Mouse (Mus musculus): ENCODE data around the gene Scn1b. TPM values are rescaled to one million over a fixed set of nuclear protein-coding genes. Genes with fewer than 3 reads are reported as not detected.

Gene Scn1b
- polyA plus RNA-seq, 1 experiment from 2014 or later, result 3.0 TPM

DNA sequence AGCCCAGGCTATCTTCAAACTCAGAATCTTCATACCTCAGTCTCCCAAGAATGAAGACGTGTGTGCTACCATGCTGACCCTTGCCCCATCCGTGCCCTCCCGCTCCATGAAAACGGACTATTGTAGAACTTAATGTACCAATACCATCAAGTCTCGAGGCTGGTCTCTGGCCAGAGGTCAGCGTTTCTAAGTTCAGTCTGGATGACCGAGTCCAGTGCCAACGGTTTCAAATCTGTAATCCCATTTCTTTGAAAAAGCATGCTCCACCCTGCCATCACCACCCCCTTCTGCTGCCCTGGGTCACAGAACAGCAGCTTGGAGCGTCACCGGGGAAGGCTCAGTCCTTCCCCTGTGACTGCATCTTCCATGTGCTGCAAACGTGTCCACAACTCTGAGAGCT, 19.0 kb downstream of the Scn1b start:
- no peaks in the 10 kb centered on the region for H3K36me3 ChIP-seq (ENCODE audit: control insufficient read depth, insufficient read depth, low read length)
- 86% methylated on average over 11 of the region's 11 CpGs for WGBS (ENCODE audit: insufficient replicate concordance)
- no peak for ATAC-seq (replicated peaks; ENCODE audit: insufficient number of reproducible peaks, low FRiP score, low TSS enrichment)
- no peaks in the 10 kb centered on the region for H3K9me3 ChIP-seq (replicated peaks; ENCODE audit: control insufficient read depth, low read length)
- H3K27me3 ChIP-seq (ENCODE audit: control insufficient read depth, insufficient read depth, low read length), result peaks cover 6% of the 10 kb centered on the region; the same call in 1 of the 2 replicates
- H3K27ac ChIP-seq (ENCODE audit: low read depth, low read length), result no peak overlapping the region
- no peak overlapping the region for H3K4me2 ChIP-seq
- H3K4me3 ChIP-seq (ENCODE audit: low read depth, low read length), result no peak overlapping the region
- peaks cover 16% of the 10 kb centered on the region for H3K4me1 ChIP-seq (ENCODE audit: control insufficient read depth, insufficient read depth, low read length)
- H3K9ac ChIP-seq (ENCODE audit: low read depth, low read length), result no peak overlapping the region

DNA sequence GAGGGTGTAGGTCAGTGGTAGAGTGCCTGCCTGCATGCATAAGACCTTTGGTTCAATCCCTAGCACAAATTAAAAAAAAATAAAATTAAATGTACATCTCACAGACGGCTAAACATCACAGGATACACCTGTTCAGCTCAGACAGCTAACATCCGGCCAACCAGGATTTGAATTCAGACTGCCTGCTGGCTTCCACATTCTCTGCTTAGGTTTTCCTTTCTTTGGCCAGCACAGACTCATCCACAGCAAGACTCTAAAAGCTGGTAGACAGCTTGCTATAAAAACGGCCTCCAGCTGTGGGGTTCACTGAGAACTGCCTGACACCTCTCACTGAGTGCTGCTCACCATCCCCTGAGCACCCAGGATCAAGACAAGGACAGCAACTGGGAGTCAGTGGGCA, 20.6 kb downstream of the Scn1b start:
- H3K27ac ChIP-seq (ENCODE audit: low read depth, low read length), result no peak overlapping the region
- 49% methylated on average over 3 of the region's 3 CpGs for WGBS (ENCODE audit: insufficient replicate concordance)
- H3K4me1 ChIP-seq (ENCODE audit: control insufficient read depth, insufficient read depth, low read length), result peaks cover 11% of the 10 kb centered on the region
- ATAC-seq (replicated peaks; ENCODE audit: insufficient number of reproducible peaks, low FRiP score, low TSS enrichment), result no peak
- H3K4me2 ChIP-seq, result no peak overlapping the region
- H3K36me3 ChIP-seq (ENCODE audit: control insufficient read depth, insufficient read depth, low read length), result no peaks in the 10 kb centered on the region
- peaks cover 8% of the 10 kb centered on the region; the same call in 1 of the 2 replicates for H3K27me3 ChIP-seq (ENCODE audit: control insufficient read depth, insufficient read depth, low read length)
- no peaks in the 10 kb centered on the region for H3K9me3 ChIP-seq (replicated peaks; ENCODE audit: control insufficient read depth, low read length)
- no peak overlapping the region for H3K4me3 ChIP-seq (ENCODE audit: low read depth, low read length)
- H3K9ac ChIP-seq (ENCODE audit: low read depth, low read length), result no peak overlapping the region

DNA sequence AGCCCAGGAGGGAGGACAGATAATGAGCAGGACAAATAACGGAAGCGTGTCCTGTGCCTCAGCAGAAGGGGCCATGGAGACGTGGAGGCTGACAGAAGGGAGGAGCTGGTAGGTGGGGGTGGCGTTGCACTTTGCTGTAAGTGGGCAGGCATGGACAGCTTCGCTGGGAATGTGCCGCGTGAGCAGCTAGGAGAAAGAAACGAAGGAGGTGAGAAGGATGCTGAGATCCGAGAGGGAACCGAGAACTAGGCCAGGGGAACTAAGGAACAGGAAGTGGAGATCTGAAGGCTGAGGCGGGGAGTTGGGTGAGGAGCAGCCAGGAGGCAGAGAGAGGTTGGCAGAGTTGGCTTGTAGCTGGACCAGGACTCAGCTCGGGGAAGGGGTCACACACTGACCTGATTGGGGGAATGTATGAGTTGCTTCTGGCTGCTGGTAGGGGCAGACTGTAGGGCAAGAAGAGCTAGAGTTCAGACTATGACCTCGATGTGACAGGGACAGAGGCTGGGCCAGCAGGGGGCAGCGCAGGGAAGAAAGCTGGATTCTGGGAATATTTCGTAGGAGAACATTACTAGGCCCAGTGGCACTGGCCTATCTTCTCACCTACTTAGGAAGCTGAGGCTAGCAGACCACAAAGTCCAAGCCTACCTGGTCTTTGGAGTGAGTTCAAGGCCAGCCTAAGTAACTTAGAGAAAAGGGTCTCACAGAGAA, 21.6 kb downstream of the Scn1b start:
- 41% methylated on average over 15 of the region's 15 CpGs for WGBS (ENCODE audit: insufficient replicate concordance)
- H3K27ac ChIP-seq (ENCODE audit: low read depth, low read length), result 0 out of 2 replicates have a peak overlapping the region, but pooled peaks have one; percentile 16
- peak overlapping the region; percentile 31 for H3K4me2 ChIP-seq
- H3K36me3 ChIP-seq (ENCODE audit: control insufficient read depth, insufficient read depth, low read length), result no peaks in the 10 kb centered on the region
- no peak overlapping the region for H3K4me3 ChIP-seq (ENCODE audit: low read depth, low read length)
- H3K9me3 ChIP-seq (replicated peaks; ENCODE audit: control insufficient read depth, low read length), result no peaks in the 10 kb centered on the region
- ATAC-seq (replicated peaks; ENCODE audit: insufficient number of reproducible peaks, low FRiP score, low TSS enrichment), result no peak
- H3K4me1 ChIP-seq (ENCODE audit: control insufficient read depth, insufficient read depth, low read length), result peaks cover 11% of the 10 kb centered on the region
- H3K27me3 ChIP-seq (ENCODE audit: control insufficient read depth, insufficient read depth, low read length), result peaks cover 8% of the 10 kb centered on the region; the same call in 1 of the 2 replicates
- H3K9ac ChIP-seq (ENCODE audit: low read depth, low read length), result no peak overlapping the region

DNA sequence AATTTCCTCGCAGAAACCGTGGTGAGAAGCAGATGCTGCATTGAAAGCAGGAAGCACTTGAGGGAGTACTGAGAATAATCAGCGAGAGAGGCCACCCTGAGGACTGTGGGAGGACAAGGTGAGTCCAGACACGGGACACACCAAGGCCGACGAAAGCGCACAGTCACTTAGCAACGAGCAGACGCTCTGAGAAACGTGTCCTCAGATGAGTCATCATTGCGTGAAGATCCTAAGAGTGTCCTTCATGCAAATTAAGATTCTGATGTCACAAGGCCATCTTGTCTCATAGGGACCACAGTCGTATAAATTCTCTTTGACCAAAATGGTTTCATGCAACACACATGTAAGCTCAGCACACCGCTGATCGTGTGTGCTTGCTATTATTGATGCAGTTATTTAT, 26.0 kb downstream of the Scn1b start:
- ATAC-seq (replicated peaks; ENCODE audit: insufficient number of reproducible peaks, low FRiP score, low TSS enrichment), result no peak
- Histone ChIP-seq H3K4me1 (ENCODE audit: control insufficient read depth, insufficient read depth, low read length) (peaks cover 5% of the 10 kb centered on the region; the same call in 1 of the 2 replicates), H3K9ac (ENCODE audit: low read depth, low read length) (no peak overlapping the region), H3K4me3 (ENCODE audit: low read depth, low read length) (no peak overlapping the region), H3K27ac (ENCODE audit: low read depth, low read length) (no peak overlapping the region), H3K36me3 (ENCODE audit: control insufficient read depth, insufficient read depth, low read length) (no peaks in the 10 kb centered on the region), H3K4me2 (no peak overlapping the region), H3K27me3 (ENCODE audit: control insufficient read depth, insufficient read depth, low read length) (peaks cover 8% of the 10 kb centered on the region; the same call in 1 of the 2 replicates), H3K9me3 (replicated peaks; ENCODE audit: control insufficient read depth, low read length) (no peaks in the 10 kb centered on the region)
- 74% methylated on average over 14 of the region's 14 CpGs for WGBS (ENCODE audit: insufficient replicate concordance)

DNA sequence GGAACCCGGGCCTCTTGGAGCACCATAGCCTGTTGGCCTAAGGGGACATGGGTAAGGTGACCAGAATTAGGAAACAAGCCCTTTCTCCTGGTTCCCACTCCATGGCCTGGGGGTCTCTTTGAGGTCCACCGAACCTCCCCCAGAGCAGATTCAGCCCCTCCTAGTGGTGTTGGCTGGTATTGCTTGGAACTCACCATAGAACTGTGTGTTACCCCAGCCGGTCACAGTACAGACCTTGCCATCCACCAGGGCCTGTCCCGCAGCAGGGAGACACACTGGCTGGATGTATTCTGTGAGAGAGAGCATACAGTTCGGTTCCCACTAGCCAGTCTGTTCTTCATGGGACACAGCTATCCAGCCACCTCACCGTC, 27.2 kb downstream of the Scn1b start:
- Histone ChIP-seq H3K9ac (ENCODE audit: low read depth, low read length) (no peak overlapping the region), H3K27ac (ENCODE audit: low read depth, low read length) (no peak overlapping the region), H3K9me3 (replicated peaks; ENCODE audit: control insufficient read depth, low read length) (no peaks in the 10 kb centered on the region), H3K27me3 (ENCODE audit: control insufficient read depth, insufficient read depth, low read length) (peaks cover 8% of the 10 kb centered on the region; the same call in 1 of the 2 replicates), H3K36me3 (ENCODE audit: control insufficient read depth, insufficient read depth, low read length) (no peaks in the 10 kb centered on the region), H3K4me2 (no peak overlapping the region), H3K4me3 (ENCODE audit: low read depth, low read length) (no peak overlapping the region), H3K4me1 (ENCODE audit: control insufficient read depth, insufficient read depth, low read length) (no peaks in the 10 kb centered on the region)
- WGBS (ENCODE audit: insufficient replicate concordance), result 78% methylated on average over 6 of the region's 6 CpGs
- no peak for ATAC-seq (replicated peaks; ENCODE audit: insufficient number of reproducible peaks, low FRiP score, low TSS enrichment)

DNA sequence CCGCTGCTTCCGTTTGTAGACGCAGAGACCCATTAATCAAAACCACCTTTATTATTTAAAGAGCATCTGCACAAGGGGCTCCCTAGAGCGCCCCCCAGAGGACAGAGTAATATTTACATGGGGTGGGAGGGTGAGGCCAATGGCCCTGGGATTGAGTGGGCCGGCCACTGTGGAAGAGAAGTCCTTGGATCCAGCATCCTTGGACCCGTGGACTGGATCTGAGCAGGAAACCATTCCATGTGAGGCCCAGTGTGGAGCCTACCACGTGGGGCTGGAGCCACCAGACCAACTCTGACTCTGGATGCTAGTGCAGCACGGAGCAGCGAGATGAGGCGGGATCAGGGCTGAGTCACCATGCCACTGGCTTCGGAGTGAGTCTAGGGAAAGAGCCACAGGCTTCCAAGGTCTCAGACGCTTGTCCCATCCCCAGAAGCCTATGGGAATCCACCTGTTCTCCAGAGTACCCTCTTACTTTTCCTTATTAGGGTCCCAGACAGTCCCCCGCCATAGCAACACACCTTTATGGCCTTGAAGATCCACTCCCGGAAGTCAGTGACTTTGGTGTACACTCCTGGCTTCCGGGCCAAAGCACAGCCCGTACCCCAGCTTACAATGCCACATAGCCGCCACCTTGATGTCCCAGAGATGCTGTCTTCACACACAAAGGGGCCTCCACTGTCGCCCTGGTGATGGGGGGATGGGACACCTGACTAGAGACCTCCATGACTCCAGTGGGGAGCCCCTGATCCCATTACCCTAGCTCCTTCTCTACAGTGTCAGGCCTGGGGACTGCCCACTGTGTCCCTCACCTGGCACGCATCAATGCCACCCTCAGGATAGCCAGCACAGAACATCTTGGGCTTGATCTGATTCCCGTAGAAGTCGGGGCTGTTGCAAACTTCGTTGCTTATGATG, 27.8 kb downstream of the Scn1b start:
- no peak for ATAC-seq (replicated peaks; ENCODE audit: insufficient number of reproducible peaks, low FRiP score, low TSS enrichment)
- Histone ChIP-seq H3K4me1 (ENCODE audit: control insufficient read depth, insufficient read depth, low read length) (no peaks in the 10 kb centered on the region), H3K27ac (ENCODE audit: low read depth, low read length) (no peak overlapping the region), H3K9me3 (replicated peaks; ENCODE audit: control insufficient read depth, low read length) (no peaks in the 10 kb centered on the region), H3K36me3 (ENCODE audit: control insufficient read depth, insufficient read depth, low read length) (no peaks in the 10 kb centered on the region), H3K27me3 (ENCODE audit: control insufficient read depth, insufficient read depth, low read length) (peaks cover 8% of the 10 kb centered on the region; the same call in 1 of the 2 replicates), H3K4me3 (ENCODE audit: low read depth, low read length) (no peak overlapping the region), H3K4me2 (no peak overlapping the region), H3K9ac (ENCODE audit: low read depth, low read length) (no peak overlapping the region)
- WGBS (ENCODE audit: insufficient replicate concordance), result 77% methylated on average over 22 of the region's 22 CpGs

DNA sequence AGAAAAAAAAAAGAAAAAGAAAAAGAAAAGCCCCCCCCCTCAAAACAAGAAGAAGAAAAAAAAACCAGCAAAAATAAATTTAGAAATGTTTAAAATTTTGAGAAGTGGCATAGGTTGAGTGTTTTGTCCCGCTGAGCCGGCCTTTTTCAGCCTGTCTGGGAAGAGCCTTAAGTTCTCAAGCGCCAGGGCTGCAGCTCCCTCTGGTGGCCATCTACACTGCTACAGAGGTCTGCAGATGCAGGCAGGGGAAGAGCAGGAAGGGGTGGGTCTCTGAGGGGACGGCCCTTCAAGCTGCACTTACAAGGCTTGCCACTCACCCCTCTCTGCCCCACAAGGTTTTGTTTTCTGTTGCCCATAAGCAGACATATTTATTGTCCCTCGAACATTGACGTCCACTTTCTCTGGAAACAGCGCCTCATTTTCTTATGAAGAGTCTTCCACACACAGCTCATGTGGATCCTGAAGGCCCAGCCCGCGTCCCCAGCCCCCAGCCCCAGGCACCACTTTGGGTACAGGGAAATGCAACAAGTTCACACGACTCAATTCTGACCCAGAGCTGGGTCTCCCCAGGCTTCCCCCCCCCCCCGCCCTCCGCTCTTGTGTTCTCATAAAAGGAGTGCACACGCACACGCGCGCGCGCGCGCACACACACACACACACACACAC, 29.1 kb downstream of the Scn1b start:
- Histone ChIP-seq H3K4me3 (ENCODE audit: low read depth, low read length) (peak overlapping the region; percentile 18; the same call in 1 of the 2 replicates), H3K27me3 (ENCODE audit: control insufficient read depth, insufficient read depth, low read length) (peaks cover 1% of the 10 kb centered on the region; the same call in 1 of the 2 replicates), H3K4me2 (peak overlapping the region; percentile 54), H3K9me3 (replicated peaks; ENCODE audit: control insufficient read depth, low read length) (no peaks in the 10 kb centered on the region), H3K27ac (ENCODE audit: low read depth, low read length) (no peak overlapping the region), H3K9ac (ENCODE audit: low read depth, low read length) (0 out of 2 replicates have a peak overlapping the region, but pooled peaks have one; percentile 12), H3K36me3 (ENCODE audit: control insufficient read depth, insufficient read depth, low read length) (no peaks in the 10 kb centered on the region), H3K4me1 (ENCODE audit: control insufficient read depth, insufficient read depth, low read length) (no peaks in the 10 kb centered on the region)
- ATAC-seq (replicated peaks; ENCODE audit: insufficient number of reproducible peaks, low FRiP score, low TSS enrichment), result peak; percentile 83; the same call in 1 of the 2 replicates
- 35% methylated on average over 20 of the region's 20 CpGs for WGBS (ENCODE audit: insufficient replicate concordance)

DNA sequence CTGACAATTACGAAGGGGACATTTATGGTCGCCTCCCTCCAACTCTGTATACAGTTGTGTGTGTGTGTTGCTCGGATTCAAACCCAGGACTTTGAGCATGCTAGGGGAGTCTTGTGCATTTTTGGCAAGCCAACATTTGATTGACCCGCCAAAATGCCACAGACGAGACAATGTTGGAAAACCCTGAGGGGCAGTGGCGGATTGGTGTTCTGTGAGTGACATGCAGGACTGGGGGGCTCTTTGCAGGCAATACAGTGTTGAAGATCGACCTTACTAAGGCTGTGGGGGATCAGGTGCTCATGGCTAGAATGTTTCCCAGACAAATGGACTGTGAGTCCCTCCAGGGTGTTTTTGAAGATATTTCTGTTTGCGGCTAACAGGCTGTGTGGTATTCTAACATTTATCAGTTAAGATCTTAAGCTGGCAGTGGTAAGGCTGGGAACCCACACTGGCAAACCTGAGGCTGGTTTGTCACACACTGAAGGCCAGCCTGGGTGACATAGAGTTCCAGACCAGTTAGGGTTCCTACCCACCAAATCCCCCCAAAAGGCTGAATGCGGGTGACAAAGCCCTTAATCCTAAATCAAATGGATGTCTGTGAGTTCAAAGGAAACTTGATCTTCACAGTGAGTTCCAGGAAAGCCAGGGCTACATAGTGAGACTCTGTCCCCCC, 29.8 kb downstream of the Scn1b start:
- H3K27me3 ChIP-seq (ENCODE audit: control insufficient read depth, insufficient read depth, low read length), result no peaks in the 10 kb centered on the region; the same call in 1 of the 2 replicates
- no peak overlapping the region for H3K27ac ChIP-seq (ENCODE audit: low read depth, low read length)
- ATAC-seq (replicated peaks; ENCODE audit: insufficient number of reproducible peaks, low FRiP score, low TSS enrichment), result no peak
- 70% methylated on average over 9 of the region's 9 CpGs for WGBS (ENCODE audit: insufficient replicate concordance)
- no peak overlapping the region for H3K4me3 ChIP-seq (ENCODE audit: low read depth, low read length)
- H3K36me3 ChIP-seq (ENCODE audit: control insufficient read depth, insufficient read depth, low read length), result no peaks in the 10 kb centered on the region
- no peaks in the 10 kb centered on the region for H3K4me1 ChIP-seq (ENCODE audit: control insufficient read depth, insufficient read depth, low read length)
- no peak overlapping the region for H3K4me2 ChIP-seq
- no peaks in the 10 kb centered on the region for H3K9me3 ChIP-seq (replicated peaks; ENCODE audit: control insufficient read depth, low read length)
- no peak overlapping the region for H3K9ac ChIP-seq (ENCODE audit: low read depth, low read length)

All from heart, embryonic 11.5 days (tissue).